In genomic region chr6:125165328-125165891, GRCm38 (mm10) we compare ENCODE assay signal across 8 mouse cellular contexts. TPM values are rescaled to one million over a fixed set of nuclear protein-coding genes. Genes with fewer than 3 reads are reported as not detected.
DNase-seq lines count a peak whose midpoint lies in the region; ATAC-seq and TF ChIP-seq lines count a peak whose summit lies in the region.

No protein-coding gene starts in this region.

- under 1% methylated on average over 36 of the region's 36 CpGs for WGBS in forebrain, embryonic 12.5 days
- under 1% methylated on average over 36 of the region's 36 CpGs for WGBS in neural tube, embryonic 15.5 days

- intact Hi-C loops in heart, postnatal 10 days (cut with DNase I): no loop called here

- peak overlapping the region; percentile 96 for H3K27ac ChIP-seq in forebrain, embryonic 12.5 days
- peak overlapping the region; percentile 95 for H3K27ac ChIP-seq in neural tube, embryonic 15.5 days (replicated peaks)

- no peaks in the 10 kb centered on the region for H3K9me3 ChIP-seq in E14TG2a.4 (ENCODE audit: low read length)
- no peaks in the 10 kb centered on the region for H3K9me3 ChIP-seq in forebrain, embryonic 12.5 days
- H3K9me3 ChIP-seq in neural tube, embryonic 15.5 days (replicated peaks): no peaks in the 10 kb centered on the region

- H3K4me2 ChIP-seq in forebrain, embryonic 12.5 days: peak overlapping the region; percentile 95
- peak overlapping the region; percentile 91 for H3K4me2 ChIP-seq in neural tube, embryonic 15.5 days

- TF ChIP-seq CTCF in E14TG2a.4 (conservative IDR thresholded peaks at IDR 0.05; ENCODE audit: low read length): no peak

- DNase-seq in c-Kit-positive CD71-positive TER-119-positive erythroid progenitor cells, embryonic 14.5 days (ENCODE audit: low spot score): peak; percentile 92
- peak; percentile 98 for DNase-seq in heart, postnatal 10 days
- peak; percentile 98 for DNase-seq in layer of hippocampus, adult 11-12 months (ENCODE audit: low spot score)
- peak; percentile 98 for DNase-seq in lung, adult 18-20 months
- peak; percentile 94 for DNase-seq in testis, postnatal 14 days (ENCODE audit: low spot score)

- H3K9ac ChIP-seq in forebrain, embryonic 12.5 days: peak overlapping the region; percentile 98
- H3K9ac ChIP-seq in neural tube, embryonic 15.5 days (replicated peaks): peak overlapping the region; percentile 96

- peaks cover 48% of the 10 kb centered on the region for H3K4me1 ChIP-seq in E14TG2a.4 (replicated peaks; ENCODE audit: low read depth, low read length)
- peaks cover 50% of the 10 kb centered on the region for H3K4me1 ChIP-seq in forebrain, embryonic 12.5 days
- H3K4me1 ChIP-seq in neural tube, embryonic 15.5 days: peaks cover 50% of the 10 kb centered on the region

- H3K27me3 ChIP-seq in E14TG2a.4 (ENCODE audit: insufficient read depth, low read length): no peaks in the 10 kb centered on the region
- no peaks in the 10 kb centered on the region for H3K27me3 ChIP-seq in forebrain, embryonic 12.5 days
- H3K27me3 ChIP-seq in neural tube, embryonic 15.5 days (replicated peaks): no peaks in the 10 kb centered on the region

- peak; percentile 93 for ATAC-seq in forebrain, embryonic 12.5 days (ENCODE audit: low FRiP score)
- peak; percentile 94 for ATAC-seq in neural tube, embryonic 15.5 days (ENCODE audit: low FRiP score)

- H3K36me3 ChIP-seq in E14TG2a.4 (ENCODE audit: insufficient read depth, low read length): peaks cover 76% of the 10 kb centered on the region
- peaks cover 65% of the 10 kb centered on the region for H3K36me3 ChIP-seq in forebrain, embryonic 12.5 days (replicated peaks)
- peaks cover 51% of the 10 kb centered on the region for H3K36me3 ChIP-seq in neural tube, embryonic 15.5 days

- peak overlapping the region; percentile 98 for H3K4me3 ChIP-seq in E14TG2a.4 (replicated peaks; ENCODE audit: low read length)
- peak overlapping the region; percentile 98 for H3K4me3 ChIP-seq in forebrain, embryonic 12.5 days (replicated peaks)
- peak overlapping the region; percentile 80 for H3K4me3 ChIP-seq in neural tube, embryonic 15.5 days (replicated peaks)

RNA-seq across cellular contexts. Expression of gene Gapdh, which starts 0.9 kb away (rescaled TPM):
- polyA plus RNA-seq in forebrain, embryonic 12.5 days (2016; fragmentation: Nextera tagmentation; extraction: Ambion mirVana): 2,231 and 2,319 TPM in 2 replicates
- total RNA-seq in heart, postnatal 10 days (2021): 1,000 to 10,000 TPM; 3,414 to 3,559 TPM
- polyA plus RNA-seq in neural tube, embryonic 15.5 days (2015; fragmentation: Nextera tagmentation; extraction: Ambion mirVana): 1,563 and 1,690 TPM in 2 replicates

RNA-seq across cellular contexts. Expression of gene Iffo1, which starts 20.4 kb away (rescaled TPM):
- polyA plus RNA-seq in forebrain, embryonic 12.5 days (2016; fragmentation: Nextera tagmentation; extraction: Ambion mirVana): 15.9 and 16.0 TPM in 2 replicates
- 10 to 100 TPM; 13.0 to 17.8 TPM for total RNA-seq in heart, postnatal 10 days (2021)
- 20.1 and 24.6 TPM in 2 replicates for polyA plus RNA-seq in neural tube, embryonic 15.5 days (2015; fragmentation: Nextera tagmentation; extraction: Ambion mirVana)

RNA-seq across cellular contexts. Expression of gene Ncapd2, which starts 26.1 kb away (rescaled TPM):
- 221 and 246 TPM in 2 replicates for polyA plus RNA-seq in forebrain, embryonic 12.5 days (2016; fragmentation: Nextera tagmentation; extraction: Ambion mirVana)
- 10 to 100 TPM; 42.3 to 51.8 TPM for total RNA-seq in heart, postnatal 10 days (2021)
- 38.2 and 56.6 TPM in 2 replicates for polyA plus RNA-seq in neural tube, embryonic 15.5 days (2015; fragmentation: Nextera tagmentation; extraction: Ambion mirVana)

RNA-seq across cellular contexts. Expression of gene Mrpl51, which starts 26.2 kb away (rescaled TPM):
- polyA plus RNA-seq in forebrain, embryonic 12.5 days (2016; fragmentation: Nextera tagmentation; extraction: Ambion mirVana): 192 and 193 TPM in 2 replicates
- total RNA-seq in heart, postnatal 10 days (2021): 100 to 1,000 TPM; 272 to 283 TPM
- polyA plus RNA-seq in neural tube, embryonic 15.5 days (2015; fragmentation: Nextera tagmentation; extraction: Ambion mirVana): 156 and 167 TPM in 2 replicates

RNA-seq across cellular contexts. Expression of gene Nop2, which starts 33.7 kb away (rescaled TPM):
- polyA plus RNA-seq in forebrain, embryonic 12.5 days (2016; fragmentation: Nextera tagmentation; extraction: Ambion mirVana): 62.9 and 63.6 TPM in 2 replicates
- total RNA-seq in heart, postnatal 10 days (2021): 10 to 100 TPM; 23.7 to 25.3 TPM
- polyA plus RNA-seq in neural tube, embryonic 15.5 days (2015; fragmentation: Nextera tagmentation; extraction: Ambion mirVana): 47.8 and 58.0 TPM in 2 replicates

Comparison
In these comparisons a context has a peak if more than half of its experiments do, and no peak if none do; other contexts are left out.
1. Peak in every context shown above with its lines: DNase-seq, ATAC-seq, H3K4me3 ChIP-seq and H3K27ac ChIP-seq.